Mouse (Mus musculus) gastrocnemius, adult 2 months (tissue): Measurements from ENCODE around the gene Slc4a8. TPM values are rescaled to one million over a fixed set of nuclear protein-coding genes. Genes with fewer than 3 reads are reported as not detected.

Experiments used
- DNase-seq: peaks from one replicate; pipeline ENCODE4 v3.0.0; 2022
- H3K27ac ChIP-seq: fragments of 200-600 bp; 2 replicates; pipeline ENCODE4 v1.8.1; 2022; ENCODE audit warnings: mild to moderate bottlenecking
- H3K4me3 ChIP-seq: fragments of 200-600 bp; 2 replicates; pipeline ENCODE4 v1.8.1; 2022; ENCODE audit warnings: mild to moderate bottlenecking, moderate library complexity
- CTCF ChIP-seq: fragments of 200-600 bp; IDR thresholded peaks from 2 replicates; pipeline ENCODE4 v1.8.1; 2022; ENCODE audit warnings: antibody characterized with exemption, mild to moderate bottlenecking, moderate library complexity
- intact Hi-C: fragments of 180-260 bp; cut with DNase I; formaldehyde crosslinking; loops from one replicate; pipeline ENCODE4 v1.15.1; 2025
- total RNA-seq, 2 experiments: library from RNA; stranded (reverse); gene quantifications; 2 replicates each; pipeline ENCODE4 v1.2.3; 2021

Slc4a8 gene
- total RNA-seq, 2 experiments from 2014 or later, result 1.5 to 1.9 TPM

DNA sequence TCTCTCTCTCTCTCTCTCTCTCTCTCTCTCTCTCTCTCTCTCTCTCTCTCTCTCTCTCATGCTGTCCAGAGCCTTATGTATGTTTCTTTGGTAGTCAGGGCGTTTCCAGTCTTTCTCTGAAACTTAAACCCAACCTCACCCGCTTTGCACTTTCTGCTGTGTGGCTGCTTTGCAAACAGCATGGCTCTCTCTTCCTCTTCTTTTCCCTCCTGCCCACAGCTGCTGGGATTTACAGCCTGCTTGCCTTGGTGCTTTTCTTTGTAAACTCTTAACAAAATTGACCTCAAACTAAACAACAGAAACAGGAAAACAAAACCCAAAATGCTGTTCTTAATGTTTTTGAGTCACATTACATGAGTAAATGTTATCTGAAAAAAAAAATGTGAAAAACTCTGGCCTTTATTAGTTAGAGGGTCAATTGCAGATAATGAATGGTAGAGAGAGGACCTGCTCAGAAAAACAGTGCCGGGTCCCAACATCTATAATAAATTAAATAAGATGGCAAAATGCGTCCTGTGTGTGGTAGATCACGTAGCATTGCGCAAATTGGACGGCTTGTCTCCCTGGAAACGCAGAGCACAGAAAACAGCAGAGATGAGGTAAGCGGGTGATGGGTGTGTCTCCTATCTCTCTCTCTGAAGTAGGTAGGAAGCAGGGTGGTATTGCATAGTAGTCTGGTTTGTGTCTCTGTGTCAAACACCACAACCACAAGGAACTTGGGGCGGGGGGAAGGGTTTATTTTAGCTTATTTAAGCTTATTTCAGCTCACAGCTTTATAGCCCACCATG, 11.6 kb upstream of the Slc4a8 start:
- Histone ChIP-seq H3K4me3 (no peak overlapping the region), H3K27ac (no peak overlapping the region)
- intact Hi-C loops, result loop anchor here (10.0 kb wide), 1 partner anchor 355 kb away; no protein-coding TSS in a partner anchor
- TF ChIP-seq CTCF, result no peak
- DNase-seq, result no peak

DNA sequence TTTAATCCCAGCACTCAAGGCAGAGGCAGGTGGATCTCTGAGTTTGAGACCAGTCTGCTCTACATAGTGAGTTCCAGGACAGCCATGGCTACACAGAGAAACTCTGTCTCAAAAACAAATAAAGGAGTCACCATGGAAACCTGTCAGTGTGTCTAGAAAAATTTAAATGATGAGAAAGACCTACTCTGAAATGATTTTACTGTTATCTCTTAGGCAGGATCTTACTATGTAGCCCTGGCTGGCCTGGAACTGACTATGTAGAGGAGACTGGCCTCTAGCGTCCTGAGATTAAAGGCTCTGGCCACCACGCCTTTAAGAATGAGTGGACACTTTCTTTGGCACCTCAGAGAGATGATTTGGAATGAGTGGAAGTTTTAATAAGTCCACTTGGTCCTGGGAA, 9.1 kb upstream of the Slc4a8 start:
- intact Hi-C loops, result loop anchor here (10.0 kb wide), 1 partner anchor 352 kb away; no protein-coding TSS in a partner anchor
- no peak for DNase-seq
- Histone ChIP-seq H3K27ac (no peak overlapping the region), H3K4me3 (no peak overlapping the region)
- TF ChIP-seq CTCF, result no peak

DNA sequence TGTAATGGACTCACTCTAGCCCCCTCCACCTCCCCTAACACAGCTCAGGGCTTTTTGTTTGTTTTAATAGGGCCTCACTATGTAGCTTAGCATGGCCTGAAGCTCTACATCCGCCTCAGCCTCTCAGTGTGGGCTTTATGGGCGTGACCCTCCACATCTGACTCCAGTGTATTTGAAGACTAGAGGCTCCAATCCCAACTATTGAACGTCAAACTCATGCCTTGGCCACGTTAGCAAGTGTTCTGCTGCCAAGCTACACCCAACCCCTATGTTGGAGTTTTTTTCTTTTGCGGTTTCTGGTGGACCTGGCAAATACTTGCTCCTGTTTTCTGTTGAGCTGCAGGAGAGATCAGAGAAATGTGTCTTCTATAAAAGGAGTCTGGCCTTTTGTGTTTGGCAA, 8.5 kb upstream of the Slc4a8 start:
- DNase-seq, result no peak
- intact Hi-C loops, result loop anchor here (10.0 kb wide), 1 partner anchor 352 kb away; no protein-coding TSS in a partner anchor
- H3K4me3 ChIP-seq, result no peak overlapping the region
- no peak overlapping the region for H3K27ac ChIP-seq
- no peak for TF ChIP-seq CTCF

DNA sequence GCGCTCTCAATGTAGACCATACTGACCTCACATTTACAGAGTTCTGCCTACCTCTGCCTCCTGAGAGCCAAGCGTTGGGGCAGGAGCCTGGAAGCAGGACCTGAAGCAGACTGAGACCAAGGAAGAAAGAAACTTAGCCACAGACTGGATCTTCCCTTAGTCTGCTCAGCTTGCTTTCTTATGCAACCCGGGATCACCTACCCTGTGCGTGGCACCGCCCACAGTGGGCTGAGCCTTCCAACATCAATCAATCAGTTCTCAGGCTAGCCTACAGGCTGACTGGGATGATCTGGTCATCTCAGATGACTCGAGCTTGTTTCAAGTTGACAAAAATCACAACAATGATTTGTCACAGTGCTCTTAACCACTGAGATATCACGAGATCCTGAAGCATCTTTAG, 7.5 kb upstream of the Slc4a8 start:
- no peak for DNase-seq
- intact Hi-C loops, result loop anchor here (10.0 kb wide), 1 partner anchor 351 kb away; no protein-coding TSS in a partner anchor
- Histone ChIP-seq H3K4me3 (no peak overlapping the region), H3K27ac (no peak overlapping the region)
- no peak for TF ChIP-seq CTCF

DNA sequence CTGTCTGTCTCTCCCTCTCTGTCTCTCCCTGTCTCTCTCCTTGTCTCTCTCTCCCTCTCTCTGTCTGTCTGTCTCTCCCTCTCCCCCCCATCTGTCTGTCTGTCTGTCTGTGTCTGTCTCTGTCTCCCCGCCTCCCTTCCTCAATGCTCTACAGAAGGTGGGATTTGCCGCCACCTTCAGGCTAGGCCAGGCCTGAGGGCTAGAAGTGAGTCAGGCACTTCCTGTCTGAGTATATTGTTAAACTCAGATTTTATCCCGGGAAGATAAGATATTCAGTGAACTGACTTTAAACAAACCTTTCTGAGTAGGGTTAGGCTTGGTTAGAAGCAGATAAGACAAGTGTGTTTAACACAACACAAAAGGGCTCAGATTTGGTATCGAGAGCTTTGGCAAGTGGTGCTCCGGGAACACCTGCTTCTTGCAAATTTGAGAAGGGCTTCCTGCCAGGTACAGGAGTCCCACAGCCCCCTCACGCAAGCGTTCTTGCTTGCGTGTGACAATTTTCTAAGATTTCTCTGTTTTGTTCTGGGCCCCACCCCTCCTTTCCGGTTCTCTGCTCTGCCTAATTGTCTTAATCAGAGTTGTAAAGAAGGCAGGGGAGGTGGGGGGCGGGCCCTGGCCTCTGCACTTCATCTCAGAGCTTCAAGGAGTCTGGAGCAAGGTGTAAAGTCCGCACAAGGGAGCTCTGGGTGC, 6.6 kb upstream of the Slc4a8 start:
- intact Hi-C loops, result loop anchor here (5.0 to 10.0 kb wide), 2 partner anchors 287 to 350 kb away; no protein-coding TSS in a partner anchor
- no peak for DNase-seq
- peak; percentile 39 for TF ChIP-seq CTCF
- Histone ChIP-seq H3K4me3 (peak overlapping the region; percentile 23), H3K27ac (no peak overlapping the region)

DNA sequence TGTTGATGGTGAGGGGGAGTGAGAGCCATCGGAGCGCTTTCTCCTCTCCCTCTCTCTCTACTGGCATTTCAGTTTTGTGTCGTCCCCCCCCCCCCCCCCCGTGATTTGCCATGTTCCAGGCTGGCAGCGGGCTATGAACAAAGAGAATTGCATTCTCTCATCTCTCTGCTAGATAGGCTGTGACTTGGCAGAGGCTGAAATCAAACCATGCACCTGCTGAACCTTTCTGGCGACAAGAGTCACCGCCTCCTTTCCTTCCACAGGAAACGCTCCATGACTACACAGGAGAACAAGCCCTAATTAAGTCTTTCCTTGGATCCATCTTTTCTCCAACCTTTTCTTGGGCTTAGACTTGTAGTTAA, 6.1 kb upstream of the Slc4a8 start:
- intact Hi-C loops, result loop anchor here (5.0 to 10.0 kb wide), 2 partner anchors 287 to 349 kb away; no protein-coding TSS in a partner anchor
- Histone ChIP-seq H3K27ac (no peak overlapping the region), H3K4me3 (no peak overlapping the region)
- TF ChIP-seq CTCF, result no peak
- DNase-seq, result no peak

DNA sequence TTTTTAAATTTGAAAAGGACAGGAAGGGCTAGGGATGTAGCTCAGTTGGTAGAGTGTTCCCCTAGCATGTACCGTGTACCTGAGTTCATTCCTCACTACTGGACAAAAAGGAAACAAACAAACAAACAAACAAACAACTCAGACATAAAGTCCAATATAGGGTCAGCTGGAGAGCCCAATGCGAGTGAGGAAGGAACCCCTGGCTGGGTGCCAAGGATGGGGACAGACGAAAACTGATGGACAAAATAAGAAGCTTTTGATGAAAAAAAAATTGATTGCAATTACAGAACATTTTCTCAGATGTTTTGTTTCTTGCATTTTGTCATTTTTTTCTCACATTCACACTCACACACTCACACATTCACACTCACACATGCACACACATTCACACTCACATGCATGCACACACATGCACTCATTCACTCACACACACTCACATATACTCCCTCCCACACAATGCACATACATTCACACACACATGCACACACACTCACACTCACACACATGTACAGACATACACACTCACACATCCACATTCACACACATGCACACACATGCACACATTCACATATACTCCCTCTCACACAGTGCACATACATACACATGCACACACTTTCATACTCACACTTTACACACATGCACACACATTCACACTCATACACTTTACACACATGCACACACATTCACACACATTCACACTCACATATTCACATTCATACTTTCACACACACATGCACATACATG, 5.5 kb upstream of the Slc4a8 start:
- no peak for TF ChIP-seq CTCF
- no peak for DNase-seq
- intact Hi-C loops, result loop anchor here (1.0 to 10.0 kb wide), 3 partner anchors 83 to 349 kb away; no protein-coding TSS in a partner anchor
- Histone ChIP-seq H3K27ac (no peak overlapping the region), H3K4me3 (no peak overlapping the region)

DNA sequence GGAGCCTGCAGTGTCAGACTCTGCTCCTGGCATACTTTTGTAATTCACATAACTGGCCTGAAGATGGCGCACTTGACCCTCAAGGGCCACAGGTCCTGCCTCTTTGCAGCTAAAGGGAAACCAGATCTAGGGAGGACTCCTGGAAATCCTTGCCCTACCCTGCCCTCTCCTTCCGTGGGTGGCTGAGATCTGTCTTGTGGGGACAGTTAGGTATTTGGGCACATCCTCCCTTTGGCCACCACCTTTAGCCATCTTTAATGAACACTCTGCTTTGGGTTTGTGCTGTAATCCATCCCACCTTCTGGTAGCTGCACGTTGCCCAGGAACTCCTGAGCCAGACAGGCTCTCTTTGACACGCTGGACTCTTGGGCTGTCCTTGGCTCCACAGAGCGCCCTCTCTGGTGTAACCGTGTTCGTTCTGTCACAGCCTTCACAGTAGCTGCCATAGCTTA, 4.0 kb upstream of the Slc4a8 start:
- no peak overlapping the region; the same call in 1 of the 2 replicates for H3K4me3 ChIP-seq
- intact Hi-C loops, result loop anchor here (5.0 to 10.0 kb wide), 2 partner anchors 285 to 347 kb away; no protein-coding TSS in a partner anchor
- H3K27ac ChIP-seq, result no peak overlapping the region
- peak; percentile 60 for DNase-seq
- TF ChIP-seq CTCF, result peak; percentile 64

DNA sequence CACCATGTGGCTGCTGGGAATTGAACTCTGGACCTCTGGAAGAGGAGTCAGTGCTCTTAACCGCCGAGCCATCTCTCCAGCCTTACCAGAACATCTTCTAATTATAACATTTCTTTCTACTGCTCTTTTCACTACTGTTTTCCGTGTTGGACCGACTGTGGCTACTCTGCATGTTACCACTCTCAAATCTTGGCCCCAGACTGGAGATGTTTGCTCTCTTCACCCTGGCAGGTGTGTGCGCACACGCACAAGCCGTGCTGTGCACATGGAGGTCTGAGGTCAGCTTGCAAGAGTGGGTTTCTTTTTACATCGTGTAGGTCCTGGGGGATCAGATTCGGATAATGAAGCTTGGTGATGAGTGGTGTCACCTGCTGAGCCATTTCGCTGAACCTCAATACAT, 2.3 kb upstream of the Slc4a8 start:
- intact Hi-C loops, result loop anchor here (5.0 to 10.0 kb wide), 2 partner anchors 283 to 346 kb away; no protein-coding TSS in a partner anchor
- H3K27ac ChIP-seq, result no peak overlapping the region
- DNase-seq, result no peak
- H3K4me3 ChIP-seq, result no peak overlapping the region
- no peak for TF ChIP-seq CTCF

DNA sequence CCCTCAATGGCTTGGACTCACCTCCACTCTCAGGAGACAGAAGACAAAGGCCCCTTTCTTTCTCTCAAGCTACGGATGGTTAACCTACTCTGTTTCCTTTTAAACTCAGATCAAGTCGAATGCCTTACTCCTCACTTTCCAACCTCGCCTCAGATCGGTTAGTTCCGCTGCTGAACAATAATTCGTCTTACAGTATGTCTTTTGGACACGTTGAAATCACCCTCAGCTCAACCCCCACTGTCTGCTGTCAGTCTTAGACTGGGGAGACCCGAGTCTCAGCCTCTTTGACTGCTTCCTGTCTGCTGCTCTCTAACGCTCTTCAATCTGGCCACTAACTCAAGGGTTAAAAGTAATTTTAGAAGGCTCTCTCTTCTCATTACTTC, 520 bp upstream of the Slc4a8 start:
- no peak for DNase-seq
- intact Hi-C loops, result no loop called here
- TF ChIP-seq CTCF, result no peak
- peak overlapping the region; percentile 35 for H3K27ac ChIP-seq
- peak overlapping the region; percentile 77 for H3K4me3 ChIP-seq

DNA sequence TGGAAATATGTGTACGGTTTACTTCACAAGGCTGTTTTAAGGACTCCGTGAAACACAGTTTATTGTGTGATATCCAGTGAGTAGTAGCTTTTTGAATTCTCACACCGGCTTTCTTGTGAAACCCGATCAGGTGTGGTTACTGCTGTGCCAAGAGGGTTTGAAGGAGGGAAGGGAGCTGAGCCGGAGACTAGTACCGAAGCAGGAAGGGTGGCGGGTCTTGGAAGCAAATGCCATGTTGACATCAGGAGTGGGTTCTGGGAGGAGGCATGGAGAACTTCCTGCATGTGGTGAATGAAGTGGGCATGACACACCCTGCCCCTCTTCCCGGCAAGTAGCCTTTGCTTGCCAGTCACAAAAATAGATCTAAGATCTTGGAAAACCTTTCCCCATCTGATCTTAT, 1.1 kb downstream of the Slc4a8 start:
- intact Hi-C loops, result no loop called here
- Histone ChIP-seq H3K4me3 (peak overlapping the region; percentile 77), H3K27ac (no peak overlapping the region)
- DNase-seq, result no peak
- no peak for TF ChIP-seq CTCF

DNA sequence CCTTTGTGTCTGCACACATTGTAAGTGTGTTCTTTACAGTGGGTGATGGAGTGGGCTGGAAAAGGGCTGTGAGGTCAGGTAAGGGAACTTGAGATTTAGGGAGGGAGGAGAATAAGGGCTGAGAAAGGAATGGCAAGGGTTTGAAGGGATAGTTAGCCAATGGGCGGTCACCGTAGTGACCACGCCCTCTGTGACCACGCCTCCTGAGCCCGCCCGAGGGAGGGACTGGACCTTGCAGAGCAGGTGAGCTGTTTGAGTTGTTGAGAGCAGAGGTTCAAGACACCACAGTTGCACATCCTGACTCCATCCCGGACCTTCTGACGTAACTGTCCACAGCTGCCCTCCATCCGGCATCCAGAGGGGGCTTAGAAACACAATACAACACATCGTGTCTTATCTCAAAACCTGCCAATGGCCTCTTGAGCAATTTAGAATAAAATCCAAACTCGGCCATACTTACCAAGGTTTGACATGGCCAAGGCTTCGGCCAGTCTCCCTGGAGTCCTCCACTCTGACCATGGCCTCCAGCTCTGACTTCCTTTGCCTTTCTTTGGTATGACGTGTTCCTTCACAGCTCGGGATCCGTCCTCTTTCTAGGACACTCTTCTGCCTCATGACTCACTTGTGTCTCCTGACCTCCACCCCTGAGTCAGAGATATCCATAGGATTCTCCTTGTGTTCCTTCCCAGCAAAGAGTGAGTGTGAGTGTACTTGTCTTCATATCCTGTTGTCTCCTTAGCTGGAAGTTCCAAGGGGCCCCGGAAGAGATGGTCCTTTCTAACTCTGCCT, 2.8 kb downstream of the Slc4a8 start:
- no peak for TF ChIP-seq CTCF
- no peak overlapping the region for H3K4me3 ChIP-seq
- intact Hi-C loops, result no loop called here
- no peak overlapping the region for H3K27ac ChIP-seq
- DNase-seq, result no peak
